Mouse (Mus musculus): ENCODE results near the gene Zfy2.

Zfy2 gene

DNA sequence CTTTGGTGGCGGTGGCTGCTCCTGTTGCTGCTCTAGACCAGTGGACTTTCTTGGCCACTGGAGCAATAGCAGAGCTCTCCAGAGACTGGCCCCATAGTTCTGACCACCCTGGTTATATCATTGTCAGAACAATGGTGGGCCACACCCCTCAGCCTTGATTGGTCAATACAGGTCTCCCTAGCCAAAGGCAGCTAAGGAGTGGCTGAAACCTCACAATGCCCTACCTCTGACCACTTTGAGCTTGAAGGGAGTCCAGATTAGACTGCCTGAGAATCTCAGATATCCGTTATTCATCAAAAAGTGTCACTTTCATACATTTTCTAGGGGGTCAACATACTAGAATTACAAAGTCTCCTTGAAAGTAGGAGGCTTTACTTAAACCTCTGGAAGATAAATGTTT, at the start of gene Zfy2:
TSS of gene Zfy2 (minus strand) at position 101 of the 400 bp plus-strand sequence.
- DNase-seq (ENCODE audit: low spot score): no peak

Measured in retina, embryonic 14.5 days (tissue).